In genomic region chr13:12395571-12395970, GRCm38 (mm10) we compare ENCODE assay signal across 8 mouse cellular contexts. TPM values are rescaled to one million over a fixed set of nuclear protein-coding genes. Genes with fewer than 3 reads are reported as not detected.
DNase-seq lines count a peak whose midpoint lies in the region; ATAC-seq and TF ChIP-seq lines count a peak whose summit lies in the region.

No protein-coding gene starts in this region.

- WGBS in heart, postnatal 0 days: under 1% methylated on average over 23 of the region's 23 CpGs
- under 1% methylated on average over 23 of the region's 23 CpGs for WGBS in liver, postnatal 0 days (ENCODE audit: insufficient replicate concordance)

- intact Hi-C loops in gastrocnemius, adult 2 months (cut with DNase I): no loop called here

- no peak for TF ChIP-seq EP300 in heart, postnatal 0 days (IDR thresholded peaks at IDR 0.05; ENCODE audit: low read depth)
- no peak for TF ChIP-seq EP300 in liver, postnatal 0 days (IDR thresholded peaks at IDR 0.05; ENCODE audit: low read depth)

- H3K9me3 ChIP-seq in heart, postnatal 0 days (replicated peaks; ENCODE audit: control insufficient read depth, low read length): no peaks in the 10 kb centered on the region
- no peaks in the 10 kb centered on the region for H3K9me3 ChIP-seq in liver, postnatal 0 days (ENCODE audit: low read length)

- peaks cover 22% of the 10 kb centered on the region for H3K36me3 ChIP-seq in heart, postnatal 0 days (replicated peaks; ENCODE audit: control insufficient read depth, insufficient read depth, low read length)
- H3K36me3 ChIP-seq in liver, postnatal 0 days (replicated peaks; ENCODE audit: insufficient read depth, low read length): peaks cover 22% of the 10 kb centered on the region

- peak overlapping the region; percentile 67 for H3K9ac ChIP-seq in heart, postnatal 0 days (replicated peaks; ENCODE audit: low read depth, low read length)
- peak overlapping the region; percentile 80 for H3K9ac ChIP-seq in liver, postnatal 0 days (replicated peaks)

- ATAC-seq in heart, postnatal 0 days (ENCODE audit: insufficient read depth, low read depth): no peak
- ATAC-seq in liver, postnatal 0 days: peak; percentile 28

- TF ChIP-seq CTCF in gastrocnemius, adult 2 months (IDR thresholded peaks at IDR 0.05): no peak
- 0 out of 2 replicates have a peak, but pooled peaks have one; percentile 11 for TF ChIP-seq CTCF in heart, postnatal 0 days (IDR thresholded peaks at IDR 0.05; ENCODE audit: low read depth)
- TF ChIP-seq CTCF in liver, postnatal 0 days (IDR thresholded peaks at IDR 0.05; ENCODE audit: low read depth): no peak

- H3K27ac ChIP-seq in gastrocnemius, adult 2 months: peak overlapping the region; percentile 85
- H3K27ac ChIP-seq in heart, postnatal 0 days (ENCODE audit: low read depth): no peak overlapping the region
- H3K27ac ChIP-seq in liver, postnatal 0 days (ENCODE audit: low read depth): peak overlapping the region; percentile 60; the same call in 1 of the 2 replicates

- H3K4me2 ChIP-seq in heart, postnatal 0 days (ENCODE audit: low read depth, low read length): peak overlapping the region; percentile 96
- peak overlapping the region; percentile 93 for H3K4me2 ChIP-seq in liver, postnatal 0 days (ENCODE audit: low read depth, low read length)

- no peaks in the 10 kb centered on the region for H3K27me3 ChIP-seq in heart, postnatal 0 days (ENCODE audit: control insufficient read depth, insufficient read depth, low read length)
- H3K27me3 ChIP-seq in liver, postnatal 0 days (ENCODE audit: insufficient read depth, low read length): no peaks in the 10 kb centered on the region

- peaks cover 8% of the 10 kb centered on the region; the same call in 1 of the 2 replicates for H3K4me1 ChIP-seq in heart, postnatal 0 days (ENCODE audit: control insufficient read depth, insufficient read depth)
- H3K4me1 ChIP-seq in liver, postnatal 0 days (ENCODE audit: insufficient read depth): peaks cover 9% of the 10 kb centered on the region

- DNase-seq in gastrocnemius, adult 2 months: no peak
- DNase-seq in gastrocnemius, adult 8-10 months (ENCODE audit: low spot score in 2 of 2): no peak
- DNase-seq in urinary bladder, adult 2 months (ENCODE audit: low spot score): peak; percentile 20
- DNase-seq in urinary bladder, postnatal 4 days (ENCODE audit: low spot score in 2 of 2): no peak
- no peak for DNase-seq in heart, postnatal 0 days (ENCODE audit: low spot score)
- no peak for DNase-seq in liver, postnatal 0 days
- DNase-seq in telencephalon, adult 2 months (ENCODE audit: low read depth, low spot score): peak; percentile 15
- DNase-seq in cerebellum, postnatal 25 days: no peak

- peak overlapping the region; percentile 100 for H3K4me3 ChIP-seq in gastrocnemius, adult 2 months
- peak overlapping the region; percentile 88 for H3K4me3 ChIP-seq in heart, postnatal 0 days (ENCODE audit: low read depth, low read length)
- peak overlapping the region; percentile 90 for H3K4me3 ChIP-seq in liver, postnatal 0 days (ENCODE audit: low read depth, low read length)

RNA-seq across cellular contexts. Expression of gene Heatr1, which starts 0.7 kb away (rescaled TPM):
- total RNA-seq in gastrocnemius, adult 2 months (2021): 10 to 100 TPM; 13.5 to 14.0 TPM
- total RNA-seq in gastrocnemius, adult 8-10 months (2022): 10 to 100 TPM in 3 of 4 experiments, 1 to 10 TPM in 1; 9.7 to 16.3 (median 13.4) TPM
- 16.0 and 18.2 TPM in 2 replicates for polyA plus RNA-seq in urinary bladder, adult 2 months (2012; rRNA removed)
- total RNA-seq in heart, postnatal 0 days (2014; rRNA removed; ENCODE audit: low replicate concordance): 6.5 and 9.3 TPM in 2 replicates
- 3.3 and 3.5 TPM in 2 replicates for polyA plus RNA-seq in heart, postnatal 0 days (2015; fragmentation: Nextera tagmentation; extraction: Ambion mirVana)
- 5.0 and 5.4 TPM in 2 replicates for polyA plus RNA-seq in liver, postnatal 0 days (2015; fragmentation: Nextera tagmentation; extraction: Ambion mirVana)

RNA-seq across cellular contexts. Expression of gene Actn2, which starts 55.0 kb away (rescaled TPM):
- total RNA-seq in gastrocnemius, adult 2 months (2021): 1,000 to 10,000 TPM in 1 of 2 experiments, 100 to 1,000 TPM in 1; 773 to 1,947 TPM
- total RNA-seq in gastrocnemius, adult 8-10 months (2022): 100 to 1,000 TPM; 853 to 990 (median 915) TPM
- 2.4 and 2.8 TPM in 2 replicates for polyA plus RNA-seq in urinary bladder, adult 2 months (2012; rRNA removed)
- total RNA-seq in heart, postnatal 0 days (2014; rRNA removed; ENCODE audit: low replicate concordance): 1,276 and 1,578 TPM in 2 replicates
- 2,012 and 2,143 TPM in 2 replicates for polyA plus RNA-seq in heart, postnatal 0 days (2015; fragmentation: Nextera tagmentation; extraction: Ambion mirVana)
- polyA plus RNA-seq in liver, postnatal 0 days (2015; fragmentation: Nextera tagmentation; extraction: Ambion mirVana): 1.1 and 12.2 TPM in 2 replicates

Comparison
In these comparisons a context has a peak if more than half of its experiments do, and no peak if none do; other contexts are left out.
1. DNase-seq: peak in urinary bladder, adult 2 months (single experiment) and telencephalon, adult 2 months (single experiment); none in gastrocnemius, adult 2 months (single experiment), gastrocnemius, adult 8-10 months (0 of 2), urinary bladder, postnatal 4 days (0 of 2), heart, postnatal 0 days (single experiment), liver, postnatal 0 days (single experiment) and cerebellum, postnatal 25 days (0 of 2).
2. Peak in every context shown above with its lines, with median percentiles within 50 percentile points of each other: H3K4me3 ChIP-seq.